Mouse (Mus musculus) liver, postnatal 0 days (tissue): ENCODE measurements around the gene Ccnk. TPM values are rescaled to one million over a fixed set of nuclear protein-coding genes. Genes with fewer than 3 reads are reported as not detected.

ENCODE experiments used
- ATAC-seq: fragments of 200-750 bp; cut with Nextera tagmentation; 2 replicates; pipeline ENCODE4 v1.8.0; 2017; ENCODE audit warnings: mild to moderate bottlenecking, moderate library complexity
- DNase-seq: peaks from one replicate; pipeline ENCODE4 v3.0.0-alpha.2; 2016
- H3K27ac ChIP-seq: fragments of 300-500 bp; sonication (generic); 2 replicates; pipeline ENCODE4 v1.5.1; 2014; ENCODE audit warnings: antibody characterized with exemption, moderate library complexity, mild to moderate bottlenecking, low read depth
- H3K27me3 ChIP-seq: fragments of 300-500 bp; sonication (generic); 2 replicates; pipeline ENCODE4 v1.6.1; 2014; ENCODE audit warnings: low read length, control low read depth, mixed read lengths; ENCODE audit not compliant: insufficient read depth
- H3K36me3 ChIP-seq: fragments of 300-500 bp; sonication (generic); replicated peaks from 2 replicates; pipeline ENCODE4 v1.6.1; 2014; ENCODE audit warnings: mild to moderate bottlenecking, control low read depth, low read length, moderate library complexity, mixed read lengths; ENCODE audit not compliant: insufficient read depth
- H3K4me1 ChIP-seq: fragments of 300-500 bp; sonication (generic); 2 replicates; pipeline ENCODE4 v1.6.1; 2014; ENCODE audit warnings: antibody characterized with exemption, mild to moderate bottlenecking, control low read depth; ENCODE audit not compliant: insufficient read depth
- H3K4me2 ChIP-seq: fragments of 300-500 bp; sonication (generic); 2 replicates; pipeline ENCODE4 v1.6.1; 2014; ENCODE audit warnings: low read depth, mild to moderate bottlenecking, low read length, moderate library complexity, mixed read lengths
- H3K4me3 ChIP-seq: fragments of 300-500 bp; sonication (generic); 2 replicates; pipeline ENCODE4 v1.5.1; 2014; ENCODE audit warnings: low read depth, low read length
- H3K9ac ChIP-seq: fragments of 300-500 bp; sonication (generic); replicated peaks from 2 replicates; pipeline ENCODE4 v1.6.1; 2014; ENCODE audit warnings: mild to moderate bottlenecking, moderate library complexity
- H3K9me3 ChIP-seq: fragments of 300-500 bp; sonication (generic); 2 replicates; pipeline ENCODE4 v1.6.1; 2016; ENCODE audit warnings: mild to moderate bottlenecking, control low read depth, low read length, mixed read lengths
- CTCF ChIP-seq: sonication (generic); IDR thresholded peaks from 2 replicates; pipeline ENCODE4 v1.5.1; 2016; ENCODE audit warnings: antibody characterized with exemption, low read depth
- EP300 ChIP-seq: IDR thresholded peaks from 2 replicates; pipeline ENCODE4 v1.6.1; 2016; ENCODE audit warnings: antibody characterized with exemption, low read depth, mild to moderate bottlenecking
- WGBS: fragments of 180-500 bp; shearing (Covaris S2); extraction: QIAGEN DNeasy Blood & Tissue Kit; methylation state at CpG from one replicate; pipeline ENCODE4 v1.1.7; 2014; ENCODE audit not compliant: insufficient replicate concordance; 5-methylcytosine and 5-hydroxymethylcytosine counted together
- polyA plus RNA-seq: library from polyadenylated mRNA; unstranded; fragments of >200 nt; fragmentation: Nextera tagmentation; extraction: Ambion mirVana; gene quantifications from 2 replicates; pipeline ENCODE4 v1.2.1, GENCODE M21; 2015

The Ccnk gene
- polyA plus RNA-seq, 1 experiment from 2014 or later = 1.7 TPM

GRCm38 (mm10) chr12:108179246-108179320, 296 bp upstream of the Ccnk start, which contains the start of gene Setd3:
Setd3 (minus strand) TSS chr12:108179314.
- DNase-seq (no peak), ATAC-seq (no peak)
- Histone ChIP-seq H3K9ac (peak within 1 kb of the TSS; percentile 100), H3K27ac (peak within 1 kb of the TSS; percentile 99), H3K27me3 (no peaks in the 10 kb centered on the region), H3K36me3 (peaks cover 12% of the 10 kb centered on the region), H3K9me3 (no peaks in the 10 kb centered on the region), H3K4me1 (peaks cover 24% of the 10 kb centered on the region), H3K4me3 (peak within 1 kb of the TSS; percentile 99), H3K4me2 (peak within 1 kb of the TSS; percentile 94)
- TF ChIP-seq EP300 = no peak
- 0% methylated on average over 8 of the region's 9 CpGs for WGBS

- Histone ChIP-seq H3K9me3 (no peaks in the 10 kb centered on the region), H3K27ac (no peak overlapping the region), H3K27me3 (no peaks in the 10 kb centered on the region), H3K4me2 (no peak overlapping the region), H3K4me3 (no peak overlapping the region), H3K4me1 (peaks cover 19% of the 10 kb centered on the region), H3K9ac (no peak overlapping the region), H3K36me3 (peaks cover 26% of the 10 kb centered on the region)
- 86% methylated on average over 6 of the region's 6 CpGs for WGBS
- no peak for ATAC-seq
- no peak for DNase-seq
- TF ChIP-seq EP300 = no peak
- no peak for TF ChIP-seq CTCF
Measured at GRCm38 (mm10) chr12:108181716-108182115, 2.3 kb downstream of the Ccnk start.

GRCm38 (mm10) chr12:108187541-108188091, 8.2 kb downstream of the Ccnk start:
- Histone ChIP-seq H3K36me3 (peaks cover 64% of the 10 kb centered on the region), H3K9me3 (no peaks in the 10 kb centered on the region), H3K4me2 (no peak overlapping the region), H3K9ac (no peak overlapping the region), H3K4me1 (no peaks in the 10 kb centered on the region), H3K27me3 (no peaks in the 10 kb centered on the region), H3K27ac (no peak overlapping the region), H3K4me3 (no peak overlapping the region)
- TF ChIP-seq CTCF (peak; percentile 23; the same call in 1 of the 2 replicates), EP300 (no peak)
- no peak for ATAC-seq
- WGBS = 89% methylated on average over 6 of the region's 6 CpGs
- no peak for DNase-seq

GRCm38 (mm10) chr12:108193878-108194277, 14.5 kb downstream of the Ccnk start:
- Histone ChIP-seq H3K27me3 (no peaks in the 10 kb centered on the region), H3K4me3 (no peak overlapping the region), H3K4me2 (no peak overlapping the region), H3K36me3 (peaks cover 80% of the 10 kb centered on the region), H3K9me3 (no peaks in the 10 kb centered on the region), H3K4me1 (no peaks in the 10 kb centered on the region), H3K27ac (no peak overlapping the region), H3K9ac (no peak overlapping the region)
- ATAC-seq = no peak
- TF ChIP-seq CTCF (no peak), EP300 (no peak)
- WGBS = 83% methylated on average over 5 of the region's 5 CpGs
- DNase-seq = no peak

- 90% methylated on average over 11 of the region's 11 CpGs for WGBS
- Histone ChIP-seq H3K9me3 (no peaks in the 10 kb centered on the region), H3K27me3 (no peaks in the 10 kb centered on the region), H3K9ac (no peak overlapping the region), H3K27ac (no peak overlapping the region), H3K4me1 (no peaks in the 10 kb centered on the region), H3K4me2 (no peak overlapping the region), H3K36me3 (peaks cover 84% of the 10 kb centered on the region), H3K4me3 (no peak overlapping the region)
- no peak for TF ChIP-seq EP300
- no peak for TF ChIP-seq CTCF
- ATAC-seq (no peak), DNase-seq (peak; percentile 10)
Measured at GRCm38 (mm10) chr12:108195761-108196160, 16.4 kb downstream of the Ccnk start.

GRCm38 (mm10) chr12:108198447-108198846, 19.1 kb downstream of the Ccnk start:
- ATAC-seq (no peak), DNase-seq (no peak)
- Histone ChIP-seq H3K36me3 (peaks cover 90% of the 10 kb centered on the region), H3K27ac (no peak overlapping the region), H3K4me2 (no peak overlapping the region), H3K27me3 (no peaks in the 10 kb centered on the region), H3K9ac (no peak overlapping the region), H3K4me1 (no peaks in the 10 kb centered on the region), H3K9me3 (no peaks in the 10 kb centered on the region), H3K4me3 (no peak overlapping the region)
- 87% methylated on average over 4 of the region's 4 CpGs for WGBS
- TF ChIP-seq CTCF (no peak), EP300 (no peak)

GRCm38 (mm10) chr12:108200094-108200493, 20.7 kb downstream of the Ccnk start:
- DNase-seq = no peak
- Histone ChIP-seq H3K27me3 (no peaks in the 10 kb centered on the region), H3K4me2 (no peak overlapping the region), H3K27ac (no peak overlapping the region), H3K36me3 (peaks cover 78% of the 10 kb centered on the region), H3K9ac (no peak overlapping the region), H3K4me1 (no peaks in the 10 kb centered on the region), H3K4me3 (no peak overlapping the region), H3K9me3 (no peaks in the 10 kb centered on the region)
- ATAC-seq = no peak
- TF ChIP-seq CTCF (no peak), EP300 (no peak)
- WGBS = 86% methylated on average over 1 of the region's 1 CpGs
